Mouse (Mus musculus) CH12.LX (cell line): ENCODE measurements around the gene Tmem189.
A peak's percentile ranks its signal among the peaks of the same experiment; 100 is the strongest.

ENCODE experiments used
- BHLHE40 ChIP-seq: IDR thresholded peaks from 2 replicates; pipeline ENCODE4 v1.6.1; 2011; ENCODE audit warnings: mild to moderate bottlenecking, low read depth, low read length, improper control_type of control experiment
- CHD2 ChIP-seq: IDR thresholded peaks from 2 replicates; pipeline ENCODE4 v1.6.1; 2011; ENCODE audit warnings: low read length, improper control_type of control experiment
- CTCF ChIP-seq, 2 experiments: IDR thresholded peaks in 1 of 2; conservative IDR thresholded peaks in 1 of 2; 2 replicates each; pipeline ENCODE4 v1.5.1; 2011 to 2012; ENCODE audit warnings: low read depth in 2 of 2, low read length in 2 of 2, improper control_type of control experiment in 1 of 2, inconsistent platforms in 1 of 2, mild to moderate bottlenecking in 1 of 2, moderate library complexity in 1 of 2
- GABPA ChIP-seq: IDR thresholded peaks from 2 replicates; pipeline ENCODE4 v1.6.1; 2012; ENCODE audit warnings: low read depth, low read length, improper control_type of control experiment, inconsistent platforms; ENCODE audit not compliant: insufficient replicate concordance
- MXI1 ChIP-seq: IDR thresholded peaks from 2 replicates; pipeline ENCODE4 v1.6.1; 2011; ENCODE audit warnings: mild to moderate bottlenecking, low read depth, low read length, improper control_type of control experiment
- POLR2A ChIP-seq: IDR thresholded peaks from 2 replicates; pipeline ENCODE4 v1.6.1; 2011; ENCODE audit warnings: low read depth, mild to moderate bottlenecking, improper control_type of control experiment, low read length
- RCOR1 ChIP-seq: conservative IDR thresholded peaks from 2 replicates; pipeline ENCODE4 v1.6.1; 2012; ENCODE audit warnings: low read depth, mild to moderate bottlenecking, inconsistent platforms, low read length, improper control_type of control experiment
- ZC3H11A ChIP-seq: IDR thresholded peaks from 2 replicates; pipeline ENCODE4 v1.6.1; 2012; ENCODE audit warnings: low read depth, mild to moderate bottlenecking, inconsistent platforms, low read length, improper control_type of control experiment

- no peak for TF ChIP-seq CTCF (conservative IDR thresholded peaks at IDR 0.05 in 1 of 2, IDR thresholded peaks at IDR 0.05 in 1 of 2; ENCODE audit: low read depth in 2 of 2, low read length in 2 of 2)
- no peak for TF ChIP-seq GABPA
- no peak for TF ChIP-seq ZC3H11A
- TF ChIP-seq MXI1, result no peak
- TF ChIP-seq BHLHE40, result peak; percentile 23; the same call in 1 of the 2 replicates
- no peak for TF ChIP-seq POLR2A
- TF ChIP-seq CHD2, result peak; percentile 88
- TF ChIP-seq RCOR1, result no peak
Measured at GRCm38 (mm10) chr2:167672212-167672685, 17.4 kb downstream of the Tmem189 start.
